Mouse (Mus musculus): ENCODE measurements at regions not wholly inside any gene's neighbourhood (a gene's known extent, or its start where the extent isn't known, plus 50 kb on each side); places are given as distances from the start of the nearest gene placed in this dataset.

GRCm38 (mm10) chr1:33271437-33272145 is 398.0 kb downstream of the Prim2 start:
- DNase-seq (ENCODE audit: low spot score in 2 of 2): no peak

GRCm38 (mm10) chr1:33269162-33269561 is 400.4 kb downstream of the Prim2 start:
- DNase-seq (ENCODE audit: low spot score in 2 of 2): no peak

GRCm38 (mm10) chr1:33265731-33266415 is 403.7 kb downstream of the Prim2 start:
- no peak for DNase-seq (ENCODE audit: low spot score in 2 of 2)

GRCm38 (mm10) chr1:33249474-33249873 is 420.1 kb downstream of the Prim2 start:
- DNase-seq (ENCODE audit: low spot score in 2 of 2): no peak

GRCm38 (mm10) chr1:33247076-33247475 is 422.5 kb downstream of the Prim2 start:
- DNase-seq (ENCODE audit: low spot score in 2 of 2): no peak

DNA sequence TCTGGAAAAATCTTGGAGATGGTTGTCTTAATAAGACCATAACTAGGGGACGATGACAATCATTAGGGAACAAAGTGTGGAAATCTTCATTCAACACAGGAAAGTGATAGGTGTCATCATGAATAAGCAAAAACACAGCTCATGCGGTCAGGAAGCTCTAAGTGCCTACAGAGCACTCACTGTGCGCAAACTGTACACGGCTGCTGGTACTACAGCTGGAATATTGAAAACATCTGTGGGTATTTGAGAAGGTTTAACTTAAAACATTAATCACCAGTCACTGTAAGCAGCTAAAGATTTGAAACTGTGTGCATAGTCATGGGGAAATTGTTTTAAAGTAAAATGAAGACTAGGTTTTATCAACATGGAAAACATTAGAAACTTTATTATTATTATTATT is 424.4 kb downstream of the Prim2 start:
- DNase-seq (ENCODE audit: low spot score in 2 of 2): no peak

GRCm38 (mm10) chr1:33244691-33245090 is 424.9 kb downstream of the Prim2 start:
- no peak for DNase-seq (ENCODE audit: low spot score in 2 of 2)

- no peak for DNase-seq (ENCODE audit: low spot score in 2 of 2)
These were observed 446.6 kb downstream of the Prim2 start for GRCm38 (mm10) chr1:33222997-33223396.

DNA sequence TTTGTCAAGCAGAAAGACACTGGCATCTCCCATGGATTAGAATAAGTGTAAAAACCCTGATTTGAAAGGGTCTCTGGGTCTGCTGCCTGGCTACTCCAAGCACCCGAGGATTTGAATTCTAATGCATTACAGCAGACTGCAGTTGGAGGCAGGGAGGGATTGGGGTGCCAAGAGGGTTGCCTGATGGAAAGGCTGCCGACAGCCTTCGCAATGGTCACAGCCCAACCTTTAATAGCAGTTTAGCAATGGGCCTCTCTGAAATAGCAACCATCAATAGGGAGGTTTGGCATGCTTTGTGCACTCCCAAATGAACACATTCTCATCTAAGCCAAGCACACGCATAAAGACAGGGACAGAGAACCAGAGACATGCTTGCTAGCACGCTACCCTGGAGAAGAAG is 454.8 kb downstream of the Prim2 start:
- no peak for DNase-seq (ENCODE audit: low spot score in 2 of 2)

DNA sequence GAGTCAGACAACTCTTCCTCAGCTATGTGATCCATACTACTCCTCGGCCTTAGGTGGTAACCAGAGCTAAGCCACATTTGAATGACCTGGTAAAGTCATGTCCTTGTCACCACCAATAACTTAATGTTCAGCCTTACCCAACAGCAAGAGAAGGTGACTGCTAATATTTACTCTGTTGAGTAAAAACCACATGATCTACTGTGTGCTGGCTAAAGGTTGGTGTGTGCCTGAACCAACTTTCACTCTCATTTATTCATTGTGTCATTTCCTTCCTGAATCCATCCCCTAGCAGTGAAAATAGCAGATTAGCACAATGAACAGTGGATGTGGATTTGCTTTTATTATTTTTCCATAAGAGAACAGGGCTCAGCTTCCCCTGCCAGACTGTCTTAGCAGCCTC is 455.2 kb downstream of the Prim2 start:
- DNase-seq (ENCODE audit: low spot score in 2 of 2): no peak

DNA sequence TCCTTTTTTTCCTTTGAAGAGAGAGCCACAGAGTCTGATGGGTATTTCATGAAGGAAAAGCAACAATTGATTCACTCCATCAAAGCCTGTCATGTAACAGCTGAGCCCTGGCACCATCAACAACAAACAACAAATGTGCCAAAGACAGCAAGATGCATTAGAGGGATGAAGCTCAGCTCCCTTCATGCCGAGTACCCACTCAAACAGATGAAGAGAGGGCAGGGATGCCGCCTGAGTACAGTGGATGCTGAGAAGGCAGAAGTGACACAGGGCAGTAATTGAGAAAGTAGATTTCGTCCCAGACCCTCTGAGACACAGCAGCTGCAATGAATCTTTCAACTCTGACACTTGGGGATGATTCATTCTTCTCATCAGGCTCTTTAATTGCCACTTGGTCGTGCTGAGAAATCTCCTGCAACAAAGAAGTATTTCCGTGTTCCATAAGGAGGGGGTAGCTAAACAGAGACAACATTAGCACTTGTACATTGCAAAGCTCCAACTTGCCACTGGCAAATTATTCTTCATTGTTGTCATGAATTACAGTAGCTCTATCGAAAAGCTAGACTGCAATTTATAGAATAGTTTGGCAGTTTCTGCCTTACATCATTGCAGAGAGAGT is 467.9 kb downstream of the Prim2 start:
- no peak for DNase-seq (ENCODE audit: low spot score in 2 of 2)

DNA sequence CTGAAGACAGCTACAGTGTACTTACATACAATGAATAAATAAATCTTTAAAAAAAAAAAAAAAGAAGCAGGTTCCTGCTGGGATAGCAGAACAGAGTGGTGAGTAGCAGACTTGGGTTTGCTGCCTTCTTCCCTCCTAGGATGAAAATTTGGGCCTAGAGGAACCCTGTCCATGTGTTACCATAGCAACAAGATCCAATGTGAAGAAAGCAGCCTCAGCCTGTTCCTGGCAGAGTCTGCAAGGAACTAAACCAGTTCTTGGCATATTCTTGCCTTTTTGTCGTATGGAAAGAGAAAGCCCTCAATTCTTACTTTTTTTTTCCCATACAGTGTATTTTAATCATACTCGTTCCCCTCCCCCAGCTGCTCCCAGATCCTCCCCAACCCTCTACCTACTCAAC is 474.5 kb downstream of the Prim2 start:
- no peak for DNase-seq (ENCODE audit: low spot score in 2 of 2)

- peak in 1 of 2 experiments; percentile 2 for DNase-seq (ENCODE audit: low spot score in 2 of 2)
These were observed 494.8 kb downstream of the Prim2 start for GRCm38 (mm10) chr1:33174646-33175435.

DNA sequence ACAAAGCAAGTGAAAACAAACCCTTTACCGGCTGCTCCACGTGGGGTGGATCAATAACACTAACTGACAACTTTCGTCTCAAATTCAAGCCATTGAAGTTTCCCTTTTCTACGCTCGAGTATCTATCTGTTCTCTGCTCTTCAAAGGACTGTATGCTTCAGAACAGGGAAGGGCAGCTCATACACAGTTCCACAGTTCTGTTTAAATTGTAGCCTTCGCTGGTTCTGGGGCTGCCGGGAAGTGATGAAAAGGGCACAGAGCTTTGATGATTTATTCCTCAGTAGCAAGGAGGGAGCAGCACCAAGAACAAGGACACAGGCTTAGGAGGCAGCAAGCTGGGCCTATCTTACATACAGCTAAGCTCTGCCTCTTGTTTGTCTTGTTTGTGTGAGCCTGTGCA is 532.6 kb downstream of the Prim2 start:
- DNase-seq (ENCODE audit: low spot score in 2 of 2): no peak

GRCm38 (mm10) chr1:33130351-33130750 is 539.2 kb downstream of the Prim2 start:
- no peak for DNase-seq (ENCODE audit: low spot score in 2 of 2)

- no peak for DNase-seq (ENCODE audit: low spot score in 2 of 2)
These were observed 544.5 kb downstream of the Prim2 start for GRCm38 (mm10) chr1:33125062-33125461.

DNA sequence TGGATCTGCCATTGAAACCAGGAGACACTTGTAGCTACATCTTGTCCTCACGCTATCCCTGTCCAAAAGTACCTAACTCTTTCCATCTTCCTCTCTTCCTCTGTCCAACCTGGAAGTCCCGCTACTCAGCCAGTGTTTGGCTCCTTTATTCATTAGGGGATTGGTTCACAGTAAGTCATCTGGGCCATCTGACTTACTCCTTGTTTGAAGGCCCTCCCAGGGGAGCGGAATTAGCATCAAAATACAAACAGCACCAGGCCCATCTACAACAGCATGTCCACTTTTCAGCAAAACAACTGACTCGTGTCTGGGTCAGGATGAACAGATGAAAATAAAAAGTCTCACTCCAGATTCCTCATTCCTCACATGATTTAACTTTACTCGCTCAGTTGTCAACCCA is 559.2 kb upstream of the Gm5415 start:
- DNase-seq (ENCODE audit: low spot score in 2 of 2): no peak

DNA sequence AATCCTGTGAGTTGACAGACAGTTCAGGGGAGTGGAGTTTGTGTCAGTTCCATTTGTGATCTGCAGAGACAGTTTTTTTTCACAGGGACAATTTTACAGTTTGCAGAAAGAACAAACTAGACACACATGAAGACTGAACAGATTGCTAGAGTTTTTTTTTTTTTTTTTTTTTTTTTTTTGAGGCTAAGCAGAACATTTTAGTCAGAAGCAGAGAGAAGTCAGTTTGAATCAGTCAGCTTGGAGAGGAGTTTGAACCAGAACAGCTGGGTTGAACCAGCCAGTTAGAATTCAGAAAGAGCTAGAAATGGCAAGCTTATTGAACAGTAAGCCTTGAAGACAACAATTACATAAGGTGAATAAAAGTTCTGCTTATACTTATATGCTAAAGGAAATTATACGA is 557.2 kb upstream of the Gm5415 start:
- DNase-seq (ENCODE audit: low spot score in 2 of 2): no peak

DNA sequence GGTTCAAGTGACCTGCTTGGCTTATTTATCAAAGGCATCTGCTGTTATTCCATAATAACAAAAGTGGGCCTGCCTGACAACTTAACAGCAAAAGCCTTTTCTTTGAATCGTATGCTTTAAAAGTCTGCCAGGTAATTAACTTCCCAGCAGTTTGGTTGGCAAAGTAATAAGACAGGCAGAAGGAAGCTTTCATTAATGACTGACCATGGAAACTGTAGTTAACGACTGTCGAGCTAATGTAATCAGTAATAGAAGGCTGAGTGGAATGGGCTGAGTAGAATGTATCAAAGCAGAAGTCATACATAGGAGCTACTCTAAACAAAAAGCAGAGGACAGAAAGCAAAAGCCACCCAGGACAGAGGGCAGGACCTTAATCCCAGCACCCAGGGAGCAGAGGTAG is 551.0 kb upstream of the Gm5415 start:
- no peak for DNase-seq (ENCODE audit: low spot score in 2 of 2)

- DNase-seq (ENCODE audit: low spot score in 2 of 2): no peak
These were observed 549.8 kb upstream of the Gm5415 start for GRCm38 (mm10) chr1:33096851-33097250.

GRCm38 (mm10) chr1:33074551-33074950 is 527.5 kb upstream of the Gm5415 start:
- DNase-seq (ENCODE audit: low spot score in 2 of 2): no peak

- no peak for DNase-seq (ENCODE audit: low spot score in 2 of 2)
These were observed 510.9 kb upstream of the Gm5415 start for GRCm38 (mm10) chr1:33058010-33058409.

Measured in adrenal gland, adult 18-20 months (tissue).